Mouse (Mus musculus) mesoderm, embryonic 11.5 days (tissue): Measurements from ENCODE around the gene Samt2.
"Not testable (repeated sequence)": the region's sequence is repeated elsewhere in the genome, so short reads cannot be mapped to it uniquely, and the experiment has no call there.

Source experiments
- DNase-seq: peaks from one replicate; pipeline ENCODE4 v3.0.0-alpha.2; 2012; ENCODE audit warnings: low read depth, low spot score

Gene Samt2

DNA sequence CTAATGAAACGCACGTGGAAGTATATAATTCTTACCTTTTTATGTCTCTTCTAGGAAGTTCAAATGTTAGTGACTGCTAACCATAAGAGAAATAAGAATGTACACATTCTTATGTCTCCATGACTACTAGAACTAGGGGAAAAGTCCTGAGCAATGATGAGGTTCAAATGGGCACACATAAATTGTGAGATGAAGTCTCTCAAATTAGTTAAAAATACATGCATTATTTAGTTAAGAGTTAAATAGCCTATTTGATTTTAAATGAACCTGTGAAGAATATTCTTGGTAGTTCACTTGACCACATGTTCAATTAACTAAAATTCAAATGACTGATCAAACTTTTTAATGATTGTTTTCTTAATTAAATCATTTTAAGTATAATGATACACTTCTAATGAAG, at the start of gene Samt2:
Gene Samt2 (minus strand): TSS at position 101 of the 400 bp plus-strand sequence.
- not testable (repeated sequence) for DNase-seq
